Mouse (Mus musculus) spleen, postnatal 10 days (tissue): ENCODE data around the gene Tor1aip2.

Experiments
- DNase-seq, 2 experiments: peaks; one replicate each; pipeline ENCODE4 v3.0.0; 2021 to 2022; ENCODE audit warnings: low spot score in 2 of 2

Tor1aip2 gene

DNA sequence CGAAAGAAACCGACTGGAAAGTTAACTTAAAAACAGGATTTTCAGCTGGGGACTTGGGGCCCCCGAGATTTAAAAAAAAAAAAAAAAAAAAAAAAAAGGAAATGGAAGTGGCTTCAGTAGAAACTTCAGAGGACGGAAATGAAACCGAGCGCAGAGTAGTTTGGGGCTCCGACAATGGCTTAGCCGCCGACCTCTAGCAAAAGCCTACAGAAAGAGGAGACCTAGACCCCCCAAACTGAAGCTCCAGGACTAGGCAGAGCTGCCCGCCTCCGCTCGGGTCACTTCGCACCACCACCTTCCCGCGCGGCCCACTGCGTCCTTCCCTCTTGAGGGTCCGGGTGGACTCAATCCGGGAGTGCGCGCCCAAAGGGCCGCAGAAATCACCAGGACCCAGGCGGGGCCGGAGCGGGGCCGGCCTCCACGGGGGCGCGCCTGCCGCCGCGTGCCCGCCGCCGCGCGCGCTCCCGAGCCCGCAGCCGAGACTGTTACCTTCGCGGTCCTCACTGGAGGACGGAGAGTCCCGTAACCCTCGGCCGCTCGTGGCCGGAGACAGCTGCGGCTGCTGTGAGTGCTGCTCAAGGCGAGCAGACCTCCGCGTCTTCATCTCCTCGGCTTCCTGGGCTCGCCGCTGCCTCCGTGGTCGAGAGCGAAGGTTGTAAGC, at the start of gene Tor1aip2:
TSS of gene Tor1aip2 (plus strand) at position 135 of the 661 bp plus-strand sequence.
- DNase-seq = peak; percentile 86 to 95

- DNase-seq = no peak
These were observed 47.6 kb upstream of the Tor1aip2 start for GRCm38 (mm10) chr1:155987625-155988024.

DNA sequence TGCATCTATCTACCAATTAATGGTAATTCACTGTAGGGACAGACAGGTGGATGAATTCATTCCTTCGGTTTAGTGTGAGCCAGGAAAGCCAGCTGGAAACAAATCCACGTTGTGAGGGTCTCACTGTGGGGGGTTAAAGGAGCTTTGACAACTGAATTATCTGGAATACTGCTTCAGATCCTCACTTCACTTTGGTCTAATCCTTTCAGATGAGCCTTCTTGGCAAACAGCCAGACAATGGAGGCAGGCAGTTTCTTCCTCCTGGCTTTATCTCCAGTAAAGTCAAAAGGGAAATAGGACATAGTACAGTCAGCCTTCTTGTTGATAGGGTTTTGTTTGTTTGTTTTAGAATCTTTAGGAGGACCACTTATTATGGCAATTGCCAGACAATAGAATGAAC, 45.8 kb upstream of the Tor1aip2 start:
- no peak for DNase-seq

- no peak for DNase-seq
These were observed 44.8 kb upstream of the Tor1aip2 start for GRCm38 (mm10) chr1:155990391-155990790.

DNA sequence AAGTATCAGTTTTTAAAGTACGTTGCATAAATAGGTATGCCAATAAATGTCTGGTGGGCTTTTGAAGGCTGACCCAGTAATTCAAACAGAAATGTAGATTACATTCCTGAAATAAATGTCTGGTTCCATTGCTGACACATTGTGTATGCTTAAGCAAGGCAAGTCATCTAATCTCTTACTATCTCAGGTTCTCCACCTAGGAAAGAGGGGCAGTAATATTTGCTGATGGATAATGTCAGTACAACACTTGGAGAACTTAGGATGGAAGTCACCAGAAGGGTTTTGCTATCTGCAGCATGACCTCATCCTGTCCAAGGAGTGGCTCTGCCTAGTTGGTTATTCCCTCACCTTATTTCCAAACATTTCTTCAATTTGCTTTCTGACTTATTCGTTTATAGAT, 40.7 kb upstream of the Tor1aip2 start:
- DNase-seq = no peak

- DNase-seq = no peak
These were observed 39.6 kb upstream of the Tor1aip2 start for GRCm38 (mm10) chr1:155995612-155996011.

GRCm38 (mm10) chr1:156002366-156002765, 32.8 kb upstream of the Tor1aip2 start:
- DNase-seq = no peak

- no peak for DNase-seq
These were observed 31.8 kb upstream of the Tor1aip2 start for GRCm38 (mm10) chr1:156003201-156003935.

- no peak for DNase-seq
These were observed 29.3 kb upstream of the Tor1aip2 start for GRCm38 (mm10) chr1:156005906-156006305.

- no peak for DNase-seq
These were observed 26.2 kb upstream of the Tor1aip2 start for GRCm38 (mm10) chr1:156009003-156009402.

DNA sequence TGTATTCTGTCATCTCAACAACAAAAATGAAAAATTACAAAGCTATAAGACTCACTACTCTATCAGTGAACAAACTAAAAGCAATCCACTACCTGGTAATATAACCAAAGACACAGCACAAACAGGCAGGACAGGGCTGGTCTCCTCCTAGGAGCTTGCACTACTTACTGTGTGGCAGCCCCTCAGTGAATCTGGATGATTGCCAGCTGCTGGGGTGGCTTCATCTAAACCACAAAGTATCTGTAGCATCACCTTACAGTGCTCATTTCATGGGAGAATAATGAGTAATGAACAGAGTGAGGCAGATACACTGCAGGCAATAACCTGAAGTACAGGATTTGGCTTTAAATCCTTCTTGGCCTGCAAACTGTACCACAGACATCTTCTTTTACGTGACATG, 15.4 kb upstream of the Tor1aip2 start:
- no peak for DNase-seq

DNA sequence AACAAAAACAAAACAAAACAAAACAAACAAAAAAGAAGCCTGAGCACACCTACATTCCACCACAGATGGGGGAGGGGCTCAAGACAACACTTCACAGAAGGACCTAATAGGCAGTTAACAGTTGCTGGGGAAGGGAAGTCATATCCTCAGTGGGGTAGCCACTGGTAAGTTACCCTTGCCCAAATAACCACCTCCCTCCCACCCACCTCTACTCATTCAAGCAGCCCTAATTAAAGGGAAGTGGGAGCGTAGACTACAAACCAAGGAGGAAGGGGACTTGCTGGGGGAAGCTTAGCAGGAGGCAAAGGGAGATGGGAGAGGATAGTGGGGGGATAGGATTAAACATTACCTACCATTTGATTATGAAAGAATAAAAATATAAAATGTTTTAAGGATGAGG, 14.8 kb upstream of the Tor1aip2 start:
- DNase-seq = no peak

DNA sequence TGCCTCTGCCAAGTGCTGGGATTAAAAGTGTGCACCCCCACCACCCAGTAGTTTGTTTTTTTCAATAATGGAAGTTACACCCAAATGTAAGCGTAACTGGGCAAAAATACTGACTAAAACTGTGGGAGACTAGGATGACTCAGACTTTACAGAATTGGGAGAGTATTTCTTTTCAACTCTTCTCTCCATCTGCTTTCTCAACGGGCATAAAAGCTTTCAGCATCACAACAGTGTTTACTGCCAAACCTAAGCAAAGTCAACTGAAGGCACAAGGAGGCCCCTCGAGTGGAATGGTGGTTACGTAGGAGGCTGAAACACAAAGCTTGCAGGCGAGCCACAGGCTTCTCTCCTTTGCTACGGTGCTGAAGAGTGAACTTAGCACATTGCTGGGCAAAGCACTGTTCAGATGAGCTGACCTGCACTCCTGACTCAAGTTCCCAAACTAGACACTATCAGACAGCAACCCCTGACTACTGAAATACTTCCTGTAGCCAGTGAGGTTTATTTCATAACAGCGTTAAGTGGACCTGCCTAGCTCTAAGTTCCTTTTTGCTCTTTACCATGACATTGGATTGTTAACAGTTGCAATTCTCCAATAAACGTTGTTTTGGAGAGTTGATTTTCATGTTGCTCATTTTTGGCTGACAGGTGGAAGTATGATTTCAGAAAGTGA, 10.2 kb upstream of the Tor1aip2 start:
- DNase-seq = no peak

GRCm38 (mm10) chr1:156027849-156028248, 7.4 kb upstream of the Tor1aip2 start:
- no peak for DNase-seq

DNA sequence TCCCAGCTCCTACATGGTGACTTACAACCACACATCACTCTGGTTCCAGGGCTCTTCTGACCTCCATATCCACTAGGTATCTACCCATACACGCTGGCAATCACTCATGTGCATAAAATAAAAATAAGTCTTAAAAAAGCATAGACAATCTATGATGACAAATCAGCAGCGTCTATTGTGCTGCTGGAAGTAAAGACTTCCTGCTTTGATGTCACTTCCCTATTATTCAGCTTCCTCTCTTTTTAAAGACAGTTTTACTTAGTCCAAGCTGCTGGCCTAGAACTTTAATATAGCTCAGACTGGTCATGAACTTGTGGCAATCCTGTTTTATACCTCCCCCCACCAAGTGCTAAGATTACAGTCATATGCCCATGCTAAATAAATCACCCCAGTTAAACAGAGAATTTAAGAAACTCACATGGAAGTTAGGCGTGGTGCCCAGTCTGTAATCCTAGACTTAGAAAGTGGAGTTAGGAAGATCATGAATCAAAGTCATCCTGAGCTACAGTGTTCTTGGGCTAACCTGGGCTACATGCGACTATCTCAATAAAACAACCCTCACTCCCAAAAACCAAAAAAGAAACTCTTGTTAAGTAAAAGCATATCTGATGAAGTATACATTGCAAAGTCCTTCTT, 6.7 kb upstream of the Tor1aip2 start:
- no peak for DNase-seq

DNA sequence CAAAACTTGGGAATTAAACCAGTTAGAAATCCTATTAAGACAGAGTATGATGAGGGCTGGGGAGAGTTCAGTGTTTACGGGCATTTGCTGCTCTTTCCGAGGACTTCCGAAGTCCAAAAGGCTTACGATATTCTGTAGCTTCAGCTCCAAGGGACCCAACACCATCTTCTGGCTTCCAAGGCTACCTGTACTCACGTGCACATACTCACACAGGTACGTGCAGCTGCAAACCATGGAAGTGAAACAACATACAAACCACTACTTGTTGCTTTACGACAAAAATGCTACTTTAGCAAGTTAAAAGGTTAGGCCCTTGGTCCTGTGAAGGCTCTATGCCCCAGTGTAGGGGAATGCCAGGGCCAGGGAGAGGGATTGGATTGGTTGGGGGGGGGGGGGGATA, 1.3 kb upstream of the Tor1aip2 start:
- no peak for DNase-seq

DNA sequence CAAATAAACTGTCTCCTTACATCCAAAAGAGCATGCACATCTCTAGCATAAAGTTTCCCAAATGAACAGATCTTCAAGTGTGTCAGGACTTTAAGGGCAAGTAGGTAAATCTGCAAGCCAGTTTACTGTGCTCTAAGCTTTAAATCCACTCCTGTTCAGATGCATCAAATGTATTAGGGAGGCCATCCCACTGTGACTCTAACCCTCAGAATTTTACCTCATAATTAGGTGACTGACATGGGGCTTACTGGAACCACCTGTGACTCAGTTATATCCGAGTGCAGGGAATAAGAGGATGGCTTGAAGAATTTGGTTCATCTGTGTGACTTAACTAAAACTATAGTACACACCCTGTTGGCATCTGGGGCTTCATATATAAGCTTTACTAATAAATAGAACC, 542 bp upstream of the Tor1aip2 start:
- DNase-seq = no peak

- DNase-seq = peak; percentile 89 to 95
These were observed 931 bp downstream of the Tor1aip2 start, which contains the start of gene Tor1aip1 for GRCm38 (mm10) chr1:156035930-156036737. Tor1aip1 (minus strand) TSS chr1:156036480.

DNA sequence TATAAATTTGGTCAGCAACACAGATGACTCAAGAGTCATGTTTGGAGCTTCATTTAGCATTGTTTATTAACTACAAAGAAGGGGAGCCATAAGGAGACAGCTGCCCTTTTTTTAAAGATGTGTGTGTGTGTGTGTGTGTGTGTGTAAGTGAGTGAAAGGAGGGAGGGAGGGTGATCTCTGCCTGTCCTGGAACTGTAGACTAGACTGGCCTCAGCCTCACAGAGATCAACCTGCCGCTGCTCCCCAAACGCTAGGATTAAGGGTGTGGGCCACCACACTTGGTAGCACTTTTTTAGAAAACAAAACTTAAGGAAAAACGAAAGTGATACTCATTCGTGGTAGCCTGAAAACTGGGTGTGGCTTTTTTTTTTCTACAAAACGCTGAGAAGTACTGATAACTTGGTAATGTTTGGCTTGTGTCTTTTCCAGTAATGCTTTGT, 2.0 kb downstream of the Tor1aip2 start:
- DNase-seq = peak; percentile 50 to 60

DNA sequence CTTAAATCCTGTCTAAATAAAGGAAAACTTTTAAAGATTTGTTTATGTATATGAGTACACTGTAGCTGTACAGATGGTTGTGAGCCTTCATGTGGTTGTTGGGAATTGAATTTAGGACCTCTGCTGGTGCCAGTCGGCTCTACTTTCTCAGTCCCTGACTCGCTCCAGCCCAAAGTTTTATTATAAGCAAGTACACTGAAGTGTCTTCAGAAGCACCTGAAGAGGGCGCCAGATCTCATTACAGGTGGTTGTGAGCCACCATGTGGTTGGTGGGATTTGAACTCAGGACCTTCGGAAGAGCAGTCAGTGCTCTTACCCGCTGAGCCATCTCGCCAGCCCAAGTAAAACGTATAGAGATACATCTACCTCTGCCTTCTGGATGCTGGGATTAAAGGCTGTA, 4.8 kb downstream of the Tor1aip2 start:
- peak; percentile 20 to 60 for DNase-seq

- peak; percentile 76 to 92 for DNase-seq
These were observed 5.7 kb downstream of the Tor1aip2 start for GRCm38 (mm10) chr1:156040731-156041401.
